Mouse (Mus musculus) limb, embryonic 14.5 days (tissue): ENCODE results near the gene Nedd9. TPM values are rescaled to one million over a fixed set of nuclear protein-coding genes. Genes with fewer than 3 reads are reported as not detected.

Source experiments
- ATAC-seq: fragments of 200-750 bp; cut with Nextera tagmentation; 2 replicates; pipeline ENCODE4 v1.8.0; 2017; ENCODE audit warnings: low read depth, moderate number of reproducible peaks, moderate TSS enrichment; ENCODE audit not compliant: low FRiP score
- DNase-seq: peaks from one replicate; pipeline ENCODE4 v3.0.0-alpha.2; 2015; ENCODE audit warnings: low spot score
- H3K27ac ChIP-seq: fragments of 300-500 bp; sonication (generic); replicated peaks from 2 replicates; pipeline ENCODE4 v1.5.1; 2014; ENCODE audit warnings: low read depth, mild to moderate bottlenecking, low read length, moderate library complexity, mixed read lengths
- H3K27me3 ChIP-seq: fragments of 300-500 bp; sonication (generic); 2 replicates; pipeline ENCODE4 v1.6.1; 2014; ENCODE audit warnings: low read length, mixed read lengths; ENCODE audit not compliant: control insufficient read depth, insufficient read depth
- H3K36me3 ChIP-seq: fragments of 300-500 bp; sonication (generic); 2 replicates; pipeline ENCODE4 v1.6.1; 2014; ENCODE audit warnings: mild to moderate bottlenecking, low read length, moderate library complexity, mixed read lengths; ENCODE audit not compliant: control insufficient read depth, insufficient read depth
- H3K4me1 ChIP-seq: fragments of 300-500 bp; sonication (generic); 2 replicates; pipeline ENCODE4 v1.6.1; 2014; ENCODE audit warnings: antibody characterized with exemption, low read length, mixed read lengths; ENCODE audit not compliant: control insufficient read depth, insufficient read depth
- H3K4me2 ChIP-seq: fragments of 300-500 bp; sonication (generic); replicated peaks from 2 replicates; pipeline ENCODE4 v1.6.1; 2014; ENCODE audit warnings: low read depth, mild to moderate bottlenecking, low read length, moderate library complexity; ENCODE audit not compliant: severe bottlenecking
- H3K4me3 ChIP-seq: fragments of 300-500 bp; sonication (generic); replicated peaks from 2 replicates; pipeline ENCODE4 v1.5.1; 2014; ENCODE audit warnings: low read length
- H3K9ac ChIP-seq: fragments of 300-500 bp; sonication (generic); 2 replicates; pipeline ENCODE4 v1.6.1; 2014; ENCODE audit warnings: mild to moderate bottlenecking, low read depth, low read length, moderate library complexity; ENCODE audit not compliant: severe bottlenecking
- H3K9me3 ChIP-seq: fragments of 300-500 bp; sonication (generic); 2 replicates; pipeline ENCODE4 v1.6.1; 2016; ENCODE audit warnings: low read length; ENCODE audit not compliant: control insufficient read depth
- POLR2A ChIP-seq: fragments of 200-500 bp; IDR thresholded peaks from 2 replicates; pipeline ENCODE4 v1.8.0; 2012; ENCODE audit warnings: inconsistent platforms, mild to moderate bottlenecking, moderate library complexity, borderline replicate concordance; ENCODE audit not compliant: insufficient read depth, insufficient read length; ENCODE audit errors: extremely low read depth
- WGBS: fragments of 180-500 bp; shearing (Covaris S2); extraction: QIAGEN DNeasy Blood & Tissue Kit; methylation state at CpG from one replicate; pipeline ENCODE4 v1.1.7; 2014; 5-methylcytosine and 5-hydroxymethylcytosine counted together
- polyA plus RNA-seq, 2 experiments: library from polyadenylated mRNA; depleted of rRNA in 1 of 2; stranded (reverse) in 1 of 2; unstranded in 1 of 2; fragments of >200 nt; fragmentation: Nextera tagmentation in 1 of 2; extraction: Ambion mirVana in 1 of 2; gene quantifications; 2 replicates each; pipeline versions ENCODE4 v1.2.1 to v1.2.3; 2012 to 2014

The Nedd9 gene
- polyA plus RNA-seq, 2 experiments: 23.5 to 41.5 TPM

DNA sequence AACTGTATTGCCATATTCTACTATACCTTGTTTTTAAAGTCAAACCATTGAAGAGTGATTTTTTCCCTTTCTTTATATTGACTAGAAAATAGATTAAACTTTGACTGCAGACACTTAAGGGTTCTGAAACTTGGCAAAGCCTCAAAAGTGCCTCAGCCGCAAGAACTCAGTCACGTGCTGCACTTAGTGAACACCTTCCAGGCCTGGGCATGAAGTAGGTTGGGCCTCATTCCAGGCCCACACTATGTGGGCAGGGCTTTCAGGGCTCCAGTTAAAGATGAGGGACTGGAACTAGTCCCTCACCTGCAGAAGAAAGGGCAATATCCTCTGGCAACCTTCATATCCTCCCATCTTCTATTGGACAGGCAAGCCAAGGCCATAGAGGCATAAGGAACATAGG lies 131.6 kb downstream of the Nedd9 start:
- H3K9ac ChIP-seq: no peak overlapping the region
- ATAC-seq: no peak
- H3K4me1 ChIP-seq: peaks cover 58% of the 10 kb centered on the region
- H3K36me3 ChIP-seq: no peaks in the 10 kb centered on the region
- H3K4me2 ChIP-seq: peak overlapping the region; percentile 51
- peak overlapping the region; percentile 7; the same call in 1 of the 2 replicates for H3K4me3 ChIP-seq
- WGBS: 12% methylated on average over 2 of the region's 2 CpGs
- no peak for TF ChIP-seq POLR2A
- H3K27me3 ChIP-seq: no peaks in the 10 kb centered on the region
- H3K9me3 ChIP-seq: no peaks in the 10 kb centered on the region
- H3K27ac ChIP-seq: no peak overlapping the region
- DNase-seq: peak; percentile 46

GRCm38 (mm10) chr13:41354591-41354990 lies 132.6 kb downstream of the Nedd9 start:
- Histone ChIP-seq H3K4me2 (peak overlapping the region; percentile 22), H3K36me3 (no peaks in the 10 kb centered on the region), H3K9me3 (no peaks in the 10 kb centered on the region), H3K27ac (no peak overlapping the region), H3K9ac (no peak overlapping the region), H3K27me3 (no peaks in the 10 kb centered on the region), H3K4me1 (peaks cover 55% of the 10 kb centered on the region), H3K4me3 (no peak overlapping the region)
- ATAC-seq (no peak), DNase-seq (no peak)
- TF ChIP-seq POLR2A: no peak
- 55% methylated on average over 6 of the region's 6 CpGs for WGBS

DNA sequence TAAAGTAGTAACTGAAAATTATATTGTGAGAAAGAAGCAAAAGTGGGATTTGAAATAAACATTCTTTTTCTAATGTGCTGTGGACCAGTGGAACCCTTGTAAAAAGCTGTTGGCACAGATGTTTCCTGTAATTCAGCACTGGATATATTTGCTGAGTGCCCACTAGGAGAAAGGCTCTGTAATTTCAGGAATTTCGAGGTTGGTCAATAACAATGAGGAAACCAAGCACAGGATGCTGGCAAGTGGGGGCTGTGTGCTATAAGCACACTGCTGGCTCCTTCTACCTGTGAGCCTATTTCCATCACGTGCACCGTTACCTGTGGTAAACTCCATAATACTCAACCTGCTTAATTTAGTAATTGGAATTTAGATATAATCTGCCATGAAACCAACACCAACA lies 133.5 kb downstream of the Nedd9 start:
- ATAC-seq: no peak
- Histone ChIP-seq H3K27ac (no peak overlapping the region), H3K4me1 (peaks cover 52% of the 10 kb centered on the region), H3K9me3 (no peaks in the 10 kb centered on the region), H3K27me3 (no peaks in the 10 kb centered on the region), H3K9ac (no peak overlapping the region), H3K36me3 (no peaks in the 10 kb centered on the region), H3K4me2 (0 out of 2 replicates have a peak overlapping the region, but pooled peaks have one; percentile 8), H3K4me3 (no peak overlapping the region)
- no peak for DNase-seq
- 41% methylated on average over 3 of the region's 3 CpGs for WGBS
- TF ChIP-seq POLR2A: no peak

DNA sequence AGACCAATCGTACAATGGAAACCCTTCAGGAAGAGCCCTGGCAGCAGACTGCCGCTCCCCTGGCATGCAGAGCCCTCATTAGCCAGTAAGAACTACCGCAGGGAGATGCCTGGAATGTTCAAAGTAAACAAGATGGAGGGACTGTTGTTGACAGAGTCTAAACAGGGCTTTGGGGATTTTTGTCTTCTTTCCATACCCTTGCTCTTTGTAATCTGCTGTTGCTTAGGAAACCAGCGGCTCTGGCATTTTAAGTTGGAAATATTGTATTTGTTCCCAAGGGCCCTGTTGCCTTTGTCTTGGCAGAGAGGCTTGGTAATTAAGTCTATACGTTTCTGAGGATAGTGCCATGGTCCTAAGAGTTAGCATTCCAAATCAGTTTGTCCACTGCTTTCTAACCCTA lies 134.8 kb downstream of the Nedd9 start:
- no peak for DNase-seq

DNA sequence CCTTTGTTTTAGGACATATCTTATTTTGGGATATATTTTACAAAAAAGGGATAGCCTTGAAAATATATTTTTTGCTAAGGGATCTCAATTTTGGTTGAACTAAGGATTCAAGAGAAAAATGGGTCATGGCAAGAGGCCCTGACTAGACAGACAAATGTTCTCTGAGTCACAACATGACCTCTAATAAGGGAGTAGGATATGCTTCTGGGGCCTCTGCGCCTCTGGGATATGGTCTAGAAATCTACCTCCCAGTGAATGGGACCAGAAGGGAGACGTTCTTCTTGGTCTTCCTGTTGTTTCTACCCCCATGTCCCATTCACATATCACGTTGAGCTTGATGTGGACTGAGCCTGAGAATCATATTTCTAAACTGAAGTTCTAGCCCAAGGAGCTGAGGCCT lies 136.6 kb downstream of the Nedd9 start:
- Histone ChIP-seq H3K27me3 (no peaks in the 10 kb centered on the region), H3K4me2 (no peak overlapping the region), H3K9ac (no peak overlapping the region), H3K4me1 (peaks cover 39% of the 10 kb centered on the region), H3K36me3 (no peaks in the 10 kb centered on the region), H3K4me3 (no peak overlapping the region), H3K9me3 (no peaks in the 10 kb centered on the region), H3K27ac (no peak overlapping the region)
- ATAC-seq (no peak), DNase-seq (no peak)
- no peak for TF ChIP-seq POLR2A
- 90% methylated on average over 3 of the region's 3 CpGs for whole genome bisulfite sequencing

More for the DNA sequence above, 134.8 kb downstream of the Nedd9 start:
- Histone ChIP-seq H3K4me2 (no peak overlapping the region), H3K9ac (no peak overlapping the region), H3K4me1 (peaks cover 52% of the 10 kb centered on the region), H3K9me3 (no peaks in the 10 kb centered on the region), H3K4me3 (no peak overlapping the region), H3K27ac (no peak overlapping the region), H3K36me3 (no peaks in the 10 kb centered on the region), H3K27me3 (no peaks in the 10 kb centered on the region)
- no peak for TF ChIP-seq POLR2A
- WGBS: 31% methylated on average over 5 of the region's 5 CpGs
- peak; percentile 19; the same call in 1 of the 2 replicates for ATAC-seq

- Histone ChIP-seq H3K9ac (no peak overlapping the region), H3K9me3 (no peaks in the 10 kb centered on the region), H3K36me3 (no peaks in the 10 kb centered on the region), H3K4me2 (no peak overlapping the region), H3K27ac (no peak overlapping the region), H3K27me3 (no peaks in the 10 kb centered on the region), H3K4me1 (peaks cover 34% of the 10 kb centered on the region), H3K4me3 (no peak overlapping the region)
- WGBS: 44% methylated on average over 4 of the region's 4 CpGs
- DNase-seq (no peak), ATAC-seq (no peak)
- TF ChIP-seq POLR2A: no peak
Measured at GRCm38 (mm10) chr13:41349770-41350169, 137.4 kb downstream of the Nedd9 start.
